Mouse (Mus musculus) MN1 (cell line): ENCODE data around the gene Prkd1.

Experiments used
- DNase-seq: peaks from one replicate; pipeline ENCODE4 v3.0.0-alpha.2; 2016; ENCODE audit warnings: low spot score

Gene Prkd1

DNA sequence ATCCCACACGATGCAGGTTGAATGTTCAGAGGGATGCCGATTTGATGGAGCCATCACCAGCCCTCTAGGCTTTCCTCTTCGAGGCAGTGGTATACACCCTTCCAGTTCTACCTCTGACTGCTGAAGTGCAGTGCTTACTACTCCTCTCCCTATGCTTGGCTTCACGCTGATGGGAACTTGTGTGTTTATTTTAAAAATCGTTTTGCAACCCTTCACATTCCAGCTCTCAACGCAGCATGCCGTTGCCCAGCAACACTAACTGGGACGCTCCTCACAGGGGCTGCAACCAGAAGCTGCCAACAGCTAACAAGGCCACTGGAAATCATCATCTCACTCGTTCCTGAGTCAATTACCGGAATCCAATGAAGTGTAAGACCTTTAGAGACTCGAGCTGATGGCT, 296.5 kb downstream of the Prkd1 start:
- no peak for DNase-seq

DNA sequence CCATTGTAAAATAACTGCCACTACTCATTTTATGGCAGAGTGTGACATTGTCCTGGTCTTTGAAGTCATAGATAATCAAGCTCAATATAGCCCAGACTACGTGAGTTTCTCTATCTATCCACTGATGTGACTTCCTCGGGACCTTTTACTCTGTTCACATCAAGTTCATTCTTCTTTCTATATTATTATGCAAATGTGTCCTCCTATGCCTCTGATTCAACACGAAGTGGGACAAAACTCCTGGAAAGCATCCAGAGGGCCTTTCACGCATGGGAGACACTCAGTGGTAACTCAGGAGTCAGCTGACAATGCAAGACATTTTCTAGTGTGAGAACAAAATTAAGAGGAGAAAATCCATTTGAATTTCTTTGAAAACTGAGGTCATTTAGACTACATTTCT, 315.7 kb downstream of the Prkd1 start:
- DNase-seq: no peak

DNA sequence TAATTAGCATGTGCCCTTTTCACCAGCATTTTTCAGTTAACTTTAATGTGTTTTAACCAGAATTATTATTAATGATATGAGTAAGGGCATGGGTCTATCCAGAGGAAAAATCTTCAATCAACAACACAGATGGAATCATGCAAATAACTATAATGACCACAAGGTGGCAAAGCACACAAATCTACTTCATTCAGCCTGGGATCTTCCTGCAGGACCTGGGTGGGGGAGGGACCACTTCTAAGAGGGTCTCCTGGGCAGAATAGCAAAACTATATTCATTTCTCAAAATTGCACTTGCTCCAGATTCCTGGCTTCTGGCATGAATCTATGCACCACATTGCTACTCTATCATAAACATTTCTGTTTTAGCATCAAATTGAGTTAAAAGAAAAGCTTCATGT, 334.3 kb downstream of the Prkd1 start:
- no peak for DNase-seq

DNA sequence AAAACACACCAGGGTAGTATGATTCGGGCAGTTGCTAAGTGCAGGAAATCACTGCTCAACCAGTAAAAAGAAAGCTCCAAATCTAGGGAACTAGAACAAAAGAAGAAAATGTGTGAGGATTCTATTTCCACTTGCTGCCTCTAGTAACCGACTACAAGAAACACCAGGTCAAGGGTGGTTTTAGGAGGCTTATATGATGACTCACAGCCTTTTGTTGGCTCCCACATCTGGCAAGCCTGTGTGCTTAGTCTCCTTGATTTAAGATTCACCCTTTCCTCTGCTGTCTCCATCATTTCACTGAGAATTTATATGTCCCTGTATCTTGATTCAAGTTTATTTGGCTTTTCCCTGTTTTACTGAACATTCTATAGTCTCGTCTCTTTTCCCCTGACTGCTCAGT, 339.6 kb downstream of the Prkd1 start:
- no peak for DNase-seq

DNA sequence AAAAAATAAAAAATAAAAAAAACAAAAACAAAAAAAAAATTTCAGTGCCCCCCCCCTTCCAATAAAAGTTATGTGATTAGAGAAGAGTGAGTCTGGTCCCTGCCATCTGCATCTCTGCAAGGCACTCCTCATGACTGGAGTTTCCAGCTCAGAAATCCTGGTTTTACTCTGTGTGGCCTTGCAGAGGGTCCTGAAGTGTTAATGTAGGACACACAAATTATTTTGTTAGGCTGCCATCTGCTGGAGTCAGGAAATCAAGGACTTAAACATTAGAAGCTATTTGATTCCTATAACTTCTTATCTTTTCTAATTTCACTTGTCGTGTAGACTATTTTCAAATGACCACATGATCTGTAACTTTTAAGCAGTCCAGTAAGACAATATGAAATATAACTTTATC, 347.6 kb downstream of the Prkd1 start:
- DNase-seq: no peak

DNA sequence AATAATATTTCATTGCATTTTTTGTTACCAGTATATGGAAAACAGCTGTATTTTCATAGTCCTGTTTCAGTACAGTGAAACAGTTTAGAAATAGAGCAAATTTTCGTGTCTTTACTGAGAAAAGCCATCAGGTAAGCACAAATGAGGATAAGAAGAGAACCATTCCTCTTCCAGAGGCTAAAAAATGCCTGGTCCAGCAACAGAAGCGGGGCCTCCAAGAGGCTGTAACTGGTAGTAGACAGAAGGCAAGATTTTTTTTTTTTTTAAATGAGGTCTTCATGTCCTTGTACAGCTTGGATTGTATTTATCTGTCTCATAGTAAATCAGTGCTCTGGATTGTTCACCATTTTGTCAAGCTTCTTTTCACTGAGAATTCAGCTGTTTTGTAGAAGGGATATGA, 352.8 kb downstream of the Prkd1 start:
- DNase-seq: no peak

DNA sequence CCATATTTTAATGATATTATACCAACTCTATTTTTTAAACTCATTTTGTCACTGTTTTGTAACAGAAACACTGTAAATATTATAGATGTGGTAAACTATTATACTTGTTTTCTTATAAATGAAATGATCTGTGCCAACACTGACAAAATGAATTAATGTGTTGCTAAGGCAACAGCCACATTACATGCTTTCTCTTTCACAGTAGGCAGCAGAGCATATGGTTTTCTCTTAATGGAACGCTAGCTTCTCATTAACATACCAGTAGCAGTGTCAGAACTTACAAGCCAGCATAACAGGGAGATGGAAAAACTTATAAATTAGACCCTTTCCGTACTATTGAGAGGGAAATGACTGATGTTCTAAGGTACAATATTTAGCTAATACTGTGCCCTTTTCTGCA, 353.3 kb downstream of the Prkd1 start:
- no peak for DNase-seq

DNA sequence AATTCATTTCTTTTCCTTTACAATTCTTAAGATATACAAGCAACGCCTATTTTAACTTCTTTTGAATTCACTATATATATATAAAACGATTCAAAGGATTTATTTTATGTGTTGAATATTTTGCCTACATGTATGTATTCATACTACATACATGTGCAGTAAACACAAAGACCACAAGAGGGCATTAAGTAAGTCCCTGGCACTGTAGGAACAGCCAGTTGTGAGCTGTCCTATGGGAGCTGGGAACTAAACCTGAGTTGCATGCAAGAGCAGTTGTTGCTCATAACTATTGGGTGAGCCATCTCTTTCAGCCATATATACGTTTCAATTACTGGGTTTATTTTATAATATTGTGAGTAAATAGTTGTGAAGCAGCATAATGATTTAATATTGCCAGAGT, 356.1 kb downstream of the Prkd1 start:
- no peak for DNase-seq
